Mouse (Mus musculus): ENCODE results near the gene Cyp46a1.

GRCm38 (mm10) chr12:108393637-108394036 lies 59.5 kb downstream of the Cyp46a1 start:
- TF ChIP-seq ZC3H11A (IDR thresholded peaks at IDR 0.05; ENCODE audit: borderline replicate concordance, low read depth, low read length) (no peak), HCFC1 (IDR thresholded peaks at IDR 0.05; ENCODE audit: borderline replicate concordance, insufficient read depth, low read length) (no peak), ZNF384 (IDR thresholded peaks at IDR 0.05; ENCODE audit: low read depth, low read length) (no peak), CHD2 (IDR thresholded peaks at IDR 0.05; ENCODE audit: low read depth, low read length) (no peak), MAFK (IDR thresholded peaks at IDR 0.05; ENCODE audit: insufficient read depth, low read depth, low read length) (no peak)

Data from ES-E14 (cell line).